Mouse (Mus musculus) ES-Bruce4 (cell line): Measurements from ENCODE around the gene Sun3. TPM values are rescaled to one million over a fixed set of nuclear protein-coding genes. Genes with fewer than 3 reads are reported as not detected.
A peak's percentile ranks its signal among the peaks of the same experiment; 100 is the strongest.

ENCODE experiments used
- H3K27ac ChIP-seq: 2 replicates; pipeline ENCODE4 v1.5.1; 2012; ENCODE audit warnings: low read length, inconsistent platforms; ENCODE audit not compliant: insufficient read depth
- H3K27me3 ChIP-seq: 2 replicates; pipeline ENCODE4 v1.6.1; 2012; ENCODE audit warnings: mild to moderate bottlenecking, low read length, inconsistent platforms; ENCODE audit not compliant: control insufficient read depth, poor library complexity, insufficient read depth, severe bottlenecking
- H3K36me3 ChIP-seq: 2 replicates; pipeline ENCODE4 v1.6.1; 2012; ENCODE audit warnings: inconsistent platforms, mild to moderate bottlenecking, low read length, moderate library complexity; ENCODE audit not compliant: control insufficient read depth, poor library complexity, insufficient read depth, severe bottlenecking
- H3K4me1 ChIP-seq: one replicate; pipeline ENCODE4 v1.8.1; 2011; ENCODE audit warnings: low read length; ENCODE audit not compliant: control insufficient read depth, insufficient read depth
- H3K4me3 ChIP-seq: 2 replicates; pipeline ENCODE4 v1.5.1; 2011; ENCODE audit warnings: low read depth, mild to moderate bottlenecking, low read length
- H3K9ac ChIP-seq: 2 replicates; pipeline ENCODE4 v1.6.1; 2012; ENCODE audit warnings: low read depth, mild to moderate bottlenecking, inconsistent platforms; ENCODE audit not compliant: poor library complexity, severe bottlenecking
- H3K9me3 ChIP-seq: replicated peaks from 2 replicates; pipeline ENCODE4 v1.6.1; 2012; ENCODE audit warnings: mild to moderate bottlenecking, low read length, inconsistent platforms; ENCODE audit not compliant: control insufficient read depth, poor library complexity, insufficient read depth, severe bottlenecking
- CTCF ChIP-seq: IDR thresholded peaks from one replicate; pipeline ENCODE4 v1.8.1; 2011; ENCODE audit warnings: low read depth, low read length
- EP300 ChIP-seq: IDR thresholded peaks from 2 replicates; pipeline ENCODE4 v1.6.1; 2011; ENCODE audit warnings: low read depth, low read length; ENCODE audit not compliant: insufficient read depth
- POLR2A ChIP-seq: IDR thresholded peaks from one replicate; pipeline ENCODE4 v1.8.1; 2011; ENCODE audit warnings: low read length; ENCODE audit not compliant: insufficient read depth
- polyA plus RNA-seq: library from polyadenylated mRNA; stranded (reverse); fragments of >200 nt; gene quantifications from 2 replicates; pipeline ENCODE4 v1.2.4, GENCODE M21; 2011; ENCODE audit warnings: low read depth; ENCODE audit not compliant: missing spikeins, insufficient read depth, insufficient read length

The Sun3 gene
- polyA plus RNA-seq, 1 experiment = not detected

- TF ChIP-seq CTCF (no peak), EP300 (no peak), POLR2A (no peak)
- Histone ChIP-seq H3K36me3 (no peaks in the 10 kb centered on the region), H3K4me3 (no peak overlapping the region), H3K27ac (no peak overlapping the region), H3K9ac (no peak overlapping the region), H3K27me3 (no peaks in the 10 kb centered on the region), H3K9me3 (no peaks in the 10 kb centered on the region), H3K4me1 (peaks cover 3% of the 10 kb centered on the region)
Measured at GRCm38 (mm10) chr11:9050241-9050640, 1.4 kb upstream of the Sun3 start.

- Histone ChIP-seq H3K4me1 (peaks cover 3% of the 10 kb centered on the region), H3K9me3 (no peaks in the 10 kb centered on the region), H3K36me3 (no peaks in the 10 kb centered on the region), H3K27me3 (no peaks in the 10 kb centered on the region), H3K27ac (no peak within 1 kb of the TSS), H3K9ac (peak within 1 kb of the TSS; percentile 28; the same call in 1 of the 2 replicates), H3K4me3 (peak within 1 kb of the TSS; percentile 68)
- TF ChIP-seq CTCF (no peak), EP300 (no peak), POLR2A (no peak)
Measured at GRCm38 (mm10) chr11:9048011-9048702, 634 bp downstream of the Sun3 start, which contains the start of gene Gm11992. Gene Gm11992, plus strand, starts transcription at chr11:9048594.

GRCm38 (mm10) chr11:9047044-9047443, 1.7 kb downstream of the Sun3 start:
- Histone ChIP-seq H3K27ac (no peak overlapping the region), H3K9ac (no peak overlapping the region), H3K36me3 (no peaks in the 10 kb centered on the region), H3K4me3 (no peak overlapping the region), H3K27me3 (no peaks in the 10 kb centered on the region), H3K4me1 (peaks cover 3% of the 10 kb centered on the region), H3K9me3 (no peaks in the 10 kb centered on the region)
- TF ChIP-seq CTCF (no peak), EP300 (no peak), POLR2A (no peak)

- TF ChIP-seq EP300 (no peak), CTCF (no peak), POLR2A (no peak)
- H3K27me3 ChIP-seq = no peaks in the 10 kb centered on the region
- H3K9ac ChIP-seq = no peak overlapping the region
Measured at GRCm38 (mm10) chr11:9046546-9046945, 2.2 kb downstream of the Sun3 start.

GRCm38 (mm10) chr11:9031530-9031929, 17.3 kb downstream of the Sun3 start:
- no peaks in the 10 kb centered on the region for H3K9me3 ChIP-seq
- H3K9ac ChIP-seq = no peak overlapping the region
- no peaks in the 10 kb centered on the region for H3K27me3 ChIP-seq
- H3K4me3 ChIP-seq = no peak overlapping the region
- no peaks in the 10 kb centered on the region for H3K4me1 ChIP-seq
- no peak overlapping the region for H3K27ac ChIP-seq
- TF ChIP-seq EP300 = no peak
- TF ChIP-seq POLR2A = no peak
- TF ChIP-seq CTCF = no peak
- no peaks in the 10 kb centered on the region for H3K36me3 ChIP-seq

More at GRCm38 (mm10) chr11:9046546-9046945, 2.2 kb downstream of the Sun3 start:
- peaks cover 3% of the 10 kb centered on the region for H3K4me1 ChIP-seq
- H3K27ac ChIP-seq = no peak overlapping the region
- H3K9me3 ChIP-seq = no peaks in the 10 kb centered on the region
- H3K4me3 ChIP-seq = no peak overlapping the region
- H3K36me3 ChIP-seq = no peaks in the 10 kb centered on the region

- H3K4me1 ChIP-seq = no peaks in the 10 kb centered on the region
- TF ChIP-seq POLR2A (no peak), EP300 (no peak), CTCF (no peak)
- no peaks in the 10 kb centered on the region for H3K9me3 ChIP-seq
- no peaks in the 10 kb centered on the region for H3K27me3 ChIP-seq
- H3K27ac ChIP-seq = no peak overlapping the region
- no peaks in the 10 kb centered on the region for H3K36me3 ChIP-seq
- H3K4me3 ChIP-seq = no peak overlapping the region
- H3K9ac ChIP-seq = no peak overlapping the region
Measured at GRCm38 (mm10) chr11:9025211-9025610, 23.6 kb downstream of the Sun3 start.
